Mouse (Mus musculus): Measurements from ENCODE around the gene Itm2b. TPM values are rescaled to one million over a fixed set of nuclear protein-coding genes. Genes with fewer than 3 reads are reported as not detected.

Gene Itm2b
- 226 and 281 TPM in 2 replicates for polyA plus RNA-seq (2016; fragmentation: Nextera tagmentation; extraction: Ambion mirVana)

GRCm38 (mm10) chr14:73384913-73385719 lies at the start of gene Itm2b:
TSS of gene Itm2b (minus strand) at chr14:73385289.
- H3K36me3 ChIP-seq: no peaks in the 10 kb centered on the region; the same call in 1 of the 2 replicates
- peak within 1 kb of the TSS; percentile 91 for H3K4me3 ChIP-seq
- H3K27me3 ChIP-seq (ENCODE audit: low read depth, poor library complexity, severe bottlenecking): no peaks in the 10 kb centered on the region
- WGBS: under 1% methylated on average over 62 of the region's 62 CpGs
- DNase-seq (ENCODE audit: low spot score): peak; percentile 92
- no peaks in the 10 kb centered on the region for H3K9me3 ChIP-seq (replicated peaks)
- H3K4me1 ChIP-seq: peaks cover 48% of the 10 kb centered on the region
- peak within 1 kb of the TSS; percentile 96 for H3K27ac ChIP-seq (replicated peaks)

- no peak for DNase-seq (ENCODE audit: low spot score)
- H3K27ac ChIP-seq (replicated peaks): no peak overlapping the region
- no peak overlapping the region for H3K4me3 ChIP-seq
- H3K4me1 ChIP-seq: no peaks in the 10 kb centered on the region
- WGBS: 85% methylated on average over 6 of the region's 6 CpGs
- no peaks in the 10 kb centered on the region for H3K36me3 ChIP-seq
- H3K27me3 ChIP-seq (ENCODE audit: low read depth, poor library complexity, severe bottlenecking): no peaks in the 10 kb centered on the region
- H3K9me3 ChIP-seq (replicated peaks): no peaks in the 10 kb centered on the region
These were observed 48.4 kb upstream of the Itm2b start for GRCm38 (mm10) chr14:73433487-73433886.

DNA sequence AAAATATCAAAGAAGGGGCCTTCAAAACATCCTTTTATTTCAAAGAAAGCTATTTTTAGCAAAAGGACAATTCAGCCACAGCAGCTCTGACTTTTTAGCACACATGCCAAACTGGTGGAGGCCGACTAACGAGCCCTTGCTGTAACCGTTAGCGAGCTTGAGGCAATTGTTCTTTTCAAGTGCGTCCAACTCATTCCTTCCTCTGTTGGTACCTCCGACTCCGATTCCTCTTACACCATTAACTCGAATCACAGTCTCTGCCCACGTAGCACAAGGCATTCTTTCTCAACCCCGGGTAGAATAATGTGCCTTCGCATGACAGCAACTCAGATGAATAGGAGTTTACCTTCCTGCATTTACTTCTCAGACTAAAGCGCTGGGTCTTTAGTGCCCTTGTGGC lies 45.5 kb upstream of the Itm2b start:
- Histone ChIP-seq H3K4me3 (no peak overlapping the region), H3K27ac (replicated peaks) (no peak overlapping the region), H3K4me1 (no peaks in the 10 kb centered on the region), H3K36me3 (no peaks in the 10 kb centered on the region), H3K9me3 (replicated peaks) (no peaks in the 10 kb centered on the region), H3K27me3 (ENCODE audit: low read depth, poor library complexity, severe bottlenecking) (no peaks in the 10 kb centered on the region)
- WGBS: 74% methylated on average over 12 of the region's 12 CpGs
- no peak for DNase-seq (ENCODE audit: low spot score)

- no peak overlapping the region for H3K27ac ChIP-seq (replicated peaks)
- H3K36me3 ChIP-seq: no peaks in the 10 kb centered on the region
- H3K4me1 ChIP-seq: no peaks in the 10 kb centered on the region
- no peaks in the 10 kb centered on the region for H3K9me3 ChIP-seq (replicated peaks)
- no peak overlapping the region for H3K4me3 ChIP-seq
- no peak for DNase-seq (ENCODE audit: low spot score)
- 94% methylated on average over 2 of the region's 2 CpGs for WGBS
- H3K27me3 ChIP-seq (ENCODE audit: low read depth, poor library complexity, severe bottlenecking): no peaks in the 10 kb centered on the region
These were observed 40.5 kb upstream of the Itm2b start for GRCm38 (mm10) chr14:73425571-73426041.

- Histone ChIP-seq H3K4me3 (no peak overlapping the region), H3K36me3 (no peaks in the 10 kb centered on the region), H3K27ac (replicated peaks) (no peak overlapping the region), H3K4me1 (no peaks in the 10 kb centered on the region), H3K27me3 (ENCODE audit: low read depth, poor library complexity, severe bottlenecking) (no peaks in the 10 kb centered on the region), H3K9me3 (replicated peaks) (no peaks in the 10 kb centered on the region)
- DNase-seq (ENCODE audit: low spot score): no peak
- WGBS: 74% methylated on average over 6 of the region's 6 CpGs
These were observed 39.9 kb upstream of the Itm2b start for GRCm38 (mm10) chr14:73424961-73425360.

- DNase-seq (ENCODE audit: low spot score): no peak
- Histone ChIP-seq H3K4me3 (no peak overlapping the region), H3K36me3 (no peaks in the 10 kb centered on the region), H3K27ac (replicated peaks) (no peak overlapping the region), H3K9me3 (replicated peaks) (no peaks in the 10 kb centered on the region), H3K4me1 (peaks cover 4% of the 10 kb centered on the region; the same call in 1 of the 2 replicates), H3K27me3 (ENCODE audit: low read depth, poor library complexity, severe bottlenecking) (no peaks in the 10 kb centered on the region)
These were observed 38.5 kb upstream of the Itm2b start for GRCm38 (mm10) chr14:73423542-73423941.

DNA sequence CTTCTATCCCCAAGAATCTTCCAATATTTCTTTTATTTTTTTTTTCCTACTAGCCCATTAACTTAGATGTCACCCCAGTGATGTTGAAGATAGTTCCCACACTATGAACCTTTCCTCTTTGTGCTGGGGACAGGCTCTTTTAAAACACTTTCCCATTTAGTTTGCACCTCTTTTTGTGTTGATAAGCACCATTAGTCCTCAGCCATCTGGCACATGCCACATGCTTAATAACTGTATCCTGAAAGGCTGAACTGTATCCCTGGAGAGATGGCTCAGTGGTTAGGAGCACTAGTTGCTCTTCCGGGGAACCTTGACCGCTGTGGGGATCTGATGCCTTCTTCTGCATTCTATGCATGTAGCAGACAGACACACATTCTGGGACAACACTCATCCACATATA lies 37.5 kb upstream of the Itm2b start:
- H3K27ac ChIP-seq (replicated peaks): no peak overlapping the region
- H3K4me3 ChIP-seq: no peak overlapping the region
- H3K9me3 ChIP-seq (replicated peaks): no peaks in the 10 kb centered on the region
- H3K36me3 ChIP-seq: no peaks in the 10 kb centered on the region
- DNase-seq (ENCODE audit: low spot score): no peak
- peaks cover 4% of the 10 kb centered on the region; the same call in 1 of the 2 replicates for H3K4me1 ChIP-seq
- H3K27me3 ChIP-seq (ENCODE audit: low read depth, poor library complexity, severe bottlenecking): no peaks in the 10 kb centered on the region
- 96% methylated on average over 2 of the region's 2 CpGs for WGBS

- Histone ChIP-seq H3K27ac (replicated peaks) (no peak overlapping the region), H3K27me3 (ENCODE audit: low read depth, poor library complexity, severe bottlenecking) (no peaks in the 10 kb centered on the region), H3K36me3 (no peaks in the 10 kb centered on the region), H3K9me3 (replicated peaks) (no peaks in the 10 kb centered on the region), H3K4me3 (no peak overlapping the region), H3K4me1 (peaks cover 8% of the 10 kb centered on the region; the same call in 1 of the 2 replicates)
- DNase-seq (ENCODE audit: low spot score): no peak
- 81% methylated on average over 9 of the region's 9 CpGs for WGBS
These were observed 36.5 kb upstream of the Itm2b start for GRCm38 (mm10) chr14:73421580-73421979.

GRCm38 (mm10) chr14:73420138-73420745 lies 35.2 kb upstream of the Itm2b start:
- Histone ChIP-seq H3K36me3 (no peaks in the 10 kb centered on the region), H3K4me3 (no peak overlapping the region), H3K9me3 (replicated peaks) (no peaks in the 10 kb centered on the region), H3K4me1 (peaks cover 13% of the 10 kb centered on the region), H3K27ac (replicated peaks) (no peak overlapping the region), H3K27me3 (ENCODE audit: low read depth, poor library complexity, severe bottlenecking) (no peaks in the 10 kb centered on the region)
- 32% methylated on average over 5 of the region's 5 CpGs for WGBS
- no peak for DNase-seq (ENCODE audit: low spot score)

DNA sequence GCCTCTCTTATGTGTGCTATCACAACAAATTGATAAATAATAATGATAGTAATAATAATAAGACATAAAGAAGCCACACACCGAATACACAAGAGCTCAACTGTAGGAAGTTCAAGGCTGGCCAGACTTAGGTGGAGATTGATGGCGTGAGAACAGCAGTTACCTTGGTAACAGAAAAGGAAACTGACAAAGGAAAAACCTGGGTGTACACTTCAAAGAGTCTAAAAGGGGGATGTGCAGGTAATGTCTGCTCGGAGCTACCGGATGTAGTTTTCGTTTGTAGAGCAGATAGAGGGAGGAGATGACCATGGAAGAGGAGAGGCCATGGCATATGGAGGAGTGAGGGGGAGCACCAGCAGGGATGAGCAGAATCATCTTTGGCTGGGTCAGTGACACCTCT lies 31.4 kb upstream of the Itm2b start:
- Histone ChIP-seq H3K36me3 (no peaks in the 10 kb centered on the region), H3K9me3 (replicated peaks) (no peaks in the 10 kb centered on the region), H3K4me3 (no peak overlapping the region), H3K4me1 (peaks cover 14% of the 10 kb centered on the region), H3K27ac (replicated peaks) (no peak overlapping the region), H3K27me3 (ENCODE audit: low read depth, poor library complexity, severe bottlenecking) (no peaks in the 10 kb centered on the region)
- DNase-seq (ENCODE audit: low spot score): no peak
- 88% methylated on average over 5 of the region's 5 CpGs for WGBS

DNA sequence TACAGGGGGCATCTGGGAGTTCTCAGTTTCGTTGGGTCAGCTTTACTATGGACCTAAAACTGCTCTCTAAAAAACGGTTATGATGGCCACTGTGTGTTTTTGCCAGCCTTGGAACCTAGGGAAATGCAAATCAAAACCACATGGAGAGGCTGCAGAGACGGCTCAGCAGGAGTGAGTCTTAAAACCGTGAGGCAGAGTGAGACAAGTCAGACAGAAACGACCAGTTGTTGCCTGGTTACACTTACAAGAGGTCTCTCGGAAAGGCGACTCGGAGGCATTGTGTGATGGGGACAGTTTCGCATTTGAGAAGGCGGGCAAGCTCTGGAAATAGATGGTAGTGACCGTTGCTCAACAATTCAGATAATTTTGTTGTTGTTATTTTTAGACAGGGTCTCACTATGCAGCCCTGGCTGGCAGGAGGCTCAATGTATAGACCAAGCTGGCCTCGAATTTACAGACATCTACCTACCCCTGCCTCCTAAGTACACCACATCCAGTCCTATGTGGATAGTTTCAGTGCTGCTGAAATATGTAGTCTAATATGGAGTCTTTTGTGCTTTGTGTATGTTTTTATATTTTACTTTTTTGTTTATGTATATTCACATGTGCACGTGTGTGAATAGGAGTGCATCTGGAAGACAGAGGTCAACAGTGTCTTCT lies 30.4 kb upstream of the Itm2b start:
- H3K27ac ChIP-seq (replicated peaks): 0 out of 2 replicates have a peak overlapping the region, but pooled peaks have one; percentile 9
- H3K4me3 ChIP-seq: no peak overlapping the region
- WGBS: 28% methylated on average over 13 of the region's 13 CpGs
- no peaks in the 10 kb centered on the region for H3K9me3 ChIP-seq (replicated peaks)
- DNase-seq (ENCODE audit: low spot score): peak; percentile 38
- H3K36me3 ChIP-seq: no peaks in the 10 kb centered on the region
- no peaks in the 10 kb centered on the region for H3K27me3 ChIP-seq (ENCODE audit: low read depth, poor library complexity, severe bottlenecking)
- H3K4me1 ChIP-seq: peaks cover 14% of the 10 kb centered on the region

DNA sequence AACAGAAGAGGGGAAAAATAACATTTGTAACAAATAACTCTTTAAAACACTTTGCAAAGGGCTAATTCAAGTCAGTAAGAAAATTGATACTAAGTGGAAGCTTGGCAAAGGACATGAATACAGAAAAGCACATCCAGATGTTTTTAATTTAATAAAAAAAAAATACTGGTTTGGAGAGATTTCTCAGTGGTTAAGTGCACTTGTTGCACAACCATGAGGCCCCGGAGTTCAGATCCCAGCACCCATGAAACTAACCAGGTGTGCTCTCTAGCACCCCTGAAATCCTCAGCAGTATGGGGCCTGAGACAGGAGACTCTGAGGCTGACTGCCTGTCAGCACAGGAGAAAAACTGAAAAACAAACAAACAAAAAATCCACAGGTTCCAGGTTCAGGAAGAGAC lies 26.6 kb upstream of the Itm2b start:
- no peak for DNase-seq (ENCODE audit: low spot score)
- no peaks in the 10 kb centered on the region for H3K9me3 ChIP-seq (replicated peaks)
- peaks cover 8% of the 10 kb centered on the region for H3K4me1 ChIP-seq
- WGBS: 90% methylated on average over 1 of the region's 1 CpGs
- H3K4me3 ChIP-seq: no peak overlapping the region
- H3K27ac ChIP-seq (replicated peaks): no peak overlapping the region
- H3K27me3 ChIP-seq (ENCODE audit: low read depth, poor library complexity, severe bottlenecking): no peaks in the 10 kb centered on the region
- H3K36me3 ChIP-seq: no peaks in the 10 kb centered on the region

DNA sequence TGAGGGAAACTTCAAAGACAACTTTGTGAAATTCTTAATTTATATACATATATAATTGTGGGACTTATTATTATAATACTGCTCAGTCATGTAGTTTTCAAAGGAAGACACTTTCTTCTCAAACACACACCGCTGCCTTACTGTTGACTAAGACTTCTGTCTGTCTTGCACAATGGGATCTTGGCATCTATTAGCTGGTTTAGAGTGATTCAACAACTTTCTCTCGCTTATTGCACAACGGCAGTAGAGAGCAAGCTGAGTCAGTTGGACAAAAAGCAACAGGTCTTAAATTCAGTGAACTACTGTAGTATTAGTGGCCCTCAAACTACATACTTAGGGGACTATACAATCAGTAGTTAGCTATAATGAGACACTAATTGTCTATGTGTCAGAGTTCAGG lies 25.0 kb upstream of the Itm2b start:
- Histone ChIP-seq H3K9me3 (replicated peaks) (no peaks in the 10 kb centered on the region), H3K4me3 (no peak overlapping the region), H3K27me3 (ENCODE audit: low read depth, poor library complexity, severe bottlenecking) (no peaks in the 10 kb centered on the region), H3K4me1 (no peaks in the 10 kb centered on the region), H3K36me3 (no peaks in the 10 kb centered on the region), H3K27ac (replicated peaks) (no peak overlapping the region)
- 91% methylated on average over 3 of the region's 3 CpGs for WGBS
- no peak for DNase-seq (ENCODE audit: low spot score)
